Mouse (Mus musculus): ENCODE results near the gene Npcd. TPM values are rescaled to one million over a fixed set of nuclear protein-coding genes. Genes with fewer than 3 reads are reported as not detected.

Gene Npcd
- polyA plus RNA-seq, 1 experiment, result 0.50 TPM

GRCm38 (mm10) chr15:79833251-79834050, 586 bp downstream of the Npcd start:
- Histone ChIP-seq H3K4me1 (ENCODE audit: control insufficient read depth, insufficient read depth, low read length) (peaks cover 3% of the 10 kb centered on the region; the same call in 1 of the 2 replicates), H3K4me3 (replicated peaks; ENCODE audit: extremely low read depth, low read depth, low read length) (peak overlapping the region; percentile 93)
- DNase-seq, result peak; percentile 51
- WGBS, result 2% methylated on average over 40 of the region's 41 CpGs
- TF ChIP-seq CTCF (IDR thresholded peaks at IDR 0.05; ENCODE audit: insufficient read depth, low read length), result no peak
- TF ChIP-seq POLR2A (IDR thresholded peaks at IDR 0.05; ENCODE audit: borderline replicate concordance, extremely low read depth, low read depth, low read length), result no peak

DNA sequence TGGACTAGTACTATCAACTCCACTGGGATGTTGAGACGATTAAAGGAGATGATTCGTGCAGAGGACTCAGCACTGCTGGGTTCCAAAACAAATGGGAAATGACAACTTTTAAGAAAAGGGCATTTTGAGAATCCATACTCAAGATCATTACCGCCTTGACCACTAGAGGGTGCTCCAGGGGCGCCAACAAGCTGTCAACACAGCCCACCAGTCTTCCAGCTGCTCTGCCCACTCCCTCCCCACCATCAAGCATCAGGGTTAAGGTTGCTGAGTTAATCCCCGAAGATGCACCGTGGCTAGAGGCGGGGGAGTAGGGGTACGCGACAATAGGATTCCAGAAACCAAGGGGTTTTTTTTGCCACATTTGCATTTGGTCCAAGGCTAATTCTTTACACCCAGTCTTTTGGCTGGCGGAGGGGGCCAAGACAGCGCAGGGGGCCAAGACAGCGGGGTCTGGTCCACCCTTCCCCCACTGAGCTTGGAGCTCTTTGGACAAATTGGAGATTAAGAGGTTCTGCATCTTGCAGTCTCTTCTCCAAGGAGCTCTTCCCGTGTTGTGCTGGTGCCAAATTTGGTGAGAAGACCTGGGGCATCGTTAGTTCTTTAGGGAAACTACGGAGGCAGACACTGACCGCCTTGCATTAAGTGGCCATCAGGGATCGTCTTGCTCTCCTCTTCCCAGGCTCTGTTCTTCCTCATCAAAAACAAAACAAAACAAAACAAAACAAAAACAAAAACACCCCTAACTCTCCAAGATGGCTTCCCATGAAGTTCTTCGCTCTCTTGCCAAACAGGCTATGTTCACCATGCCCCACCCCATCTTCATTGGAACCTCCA, 1.8 kb downstream of the Npcd start:
- TF ChIP-seq POLR2A (IDR thresholded peaks at IDR 0.05; ENCODE audit: borderline replicate concordance, extremely low read depth, low read depth, low read length), result no peak
- TF ChIP-seq CTCF (IDR thresholded peaks at IDR 0.05; ENCODE audit: insufficient read depth, low read length), result peak; percentile 92
- peaks cover 3% of the 10 kb centered on the region; the same call in 1 of the 2 replicates for H3K4me1 ChIP-seq (ENCODE audit: control insufficient read depth, insufficient read depth, low read length)
- no peak overlapping the region for H3K4me3 ChIP-seq (replicated peaks; ENCODE audit: extremely low read depth, low read depth, low read length)
- peak; percentile 72 for DNase-seq
- WGBS, result 41% methylated on average over 18 of the region's 18 CpGs

DNA sequence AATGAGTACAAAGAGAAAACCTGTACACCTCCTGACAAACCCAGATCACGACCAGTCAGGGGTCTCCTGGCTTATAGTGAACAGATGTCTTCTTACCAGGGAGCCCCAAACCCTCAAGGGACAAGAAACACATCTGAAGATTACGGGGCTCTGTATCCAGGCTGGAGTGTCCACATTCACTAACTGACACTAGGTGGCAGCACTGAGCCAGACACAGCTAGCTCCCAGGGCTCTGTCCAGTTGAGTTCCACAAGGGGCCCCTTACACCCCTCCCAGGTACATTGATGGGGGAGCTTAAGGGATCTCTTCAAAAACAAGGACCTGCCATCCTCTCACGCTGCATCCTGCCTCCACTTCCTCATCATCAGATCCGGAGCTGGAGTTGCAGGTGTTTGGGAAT, 3.6 kb downstream of the Npcd start:
- peak; percentile 68 for DNase-seq
- Histone ChIP-seq H3K4me1 (ENCODE audit: control insufficient read depth, insufficient read depth, low read length) (peaks cover 3% of the 10 kb centered on the region; the same call in 1 of the 2 replicates), H3K4me3 (replicated peaks; ENCODE audit: extremely low read depth, low read depth, low read length) (no peak overlapping the region)
- 12% methylated on average over 4 of the region's 4 CpGs for WGBS
- TF ChIP-seq CTCF (IDR thresholded peaks at IDR 0.05; ENCODE audit: insufficient read depth, low read length), result peak; percentile 92
- TF ChIP-seq POLR2A (IDR thresholded peaks at IDR 0.05; ENCODE audit: borderline replicate concordance, extremely low read depth, low read depth, low read length), result no peak

DNA sequence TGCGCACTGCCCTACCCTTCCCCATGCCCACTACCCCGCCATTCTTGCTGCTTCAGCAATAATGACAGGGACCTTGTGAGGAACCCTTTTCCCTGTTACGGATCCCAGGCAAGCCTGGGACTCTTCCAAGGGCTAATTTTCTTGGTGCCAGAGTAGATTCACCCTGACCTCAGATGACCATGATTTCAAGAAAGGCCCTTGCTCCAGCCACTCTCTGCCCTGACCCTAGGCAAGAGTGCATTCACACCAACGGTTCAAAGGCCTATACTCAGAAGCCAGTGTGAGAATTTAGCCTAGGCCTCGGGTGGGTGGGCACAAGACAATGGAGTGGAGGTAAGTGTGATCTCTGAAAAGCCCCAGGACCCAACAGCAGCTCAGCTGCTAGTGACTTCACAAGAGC, 4.6 kb downstream of the Npcd start:
- no peak for TF ChIP-seq CTCF (IDR thresholded peaks at IDR 0.05; ENCODE audit: insufficient read depth, low read length)
- TF ChIP-seq POLR2A (IDR thresholded peaks at IDR 0.05; ENCODE audit: borderline replicate concordance, extremely low read depth, low read depth, low read length), result no peak
- 88% methylated on average over 5 of the region's 5 CpGs for WGBS
- DNase-seq, result no peak
- Histone ChIP-seq H3K4me3 (replicated peaks; ENCODE audit: extremely low read depth, low read depth, low read length) (no peak overlapping the region), H3K4me1 (ENCODE audit: control insufficient read depth, insufficient read depth, low read length) (peaks cover 2% of the 10 kb centered on the region; the same call in 1 of the 2 replicates)

DNA sequence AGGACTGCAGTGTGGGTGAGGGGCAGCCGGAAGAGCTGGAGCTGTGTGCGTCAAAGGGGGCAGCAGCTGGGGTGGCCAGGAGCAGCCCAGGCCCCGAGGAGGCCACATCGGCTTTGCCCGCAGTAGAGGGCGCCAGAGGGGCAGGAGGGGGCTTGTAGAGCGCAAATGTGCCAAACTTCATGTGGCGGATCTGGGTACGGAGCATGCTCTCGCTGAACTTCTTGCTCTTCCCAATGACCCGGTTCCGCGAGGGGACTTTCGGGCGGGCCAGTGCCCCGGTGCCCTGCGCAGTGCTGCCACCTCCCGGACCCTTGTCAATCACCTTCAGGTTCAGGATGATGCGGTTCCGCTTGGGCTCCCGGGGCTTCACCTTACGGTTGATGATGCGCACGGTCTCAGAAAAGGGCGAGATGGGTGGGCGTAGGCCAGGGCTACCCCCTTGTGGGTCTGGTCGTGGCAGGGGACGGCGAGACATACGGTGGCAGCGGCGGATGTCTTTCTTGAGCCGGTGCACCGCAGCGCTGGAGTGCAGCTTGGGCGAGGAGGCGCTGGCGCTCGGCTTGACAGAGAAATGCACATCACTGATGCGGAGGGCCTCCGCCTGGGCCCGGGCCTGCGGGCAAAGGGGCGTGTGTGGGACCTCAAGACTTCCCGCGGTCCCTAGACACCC, 5.5 kb downstream of the Npcd start:
- no peaks in the 10 kb centered on the region for H3K4me1 ChIP-seq (ENCODE audit: control insufficient read depth, insufficient read depth, low read length)
- 73% methylated on average over 46 of the region's 46 CpGs for WGBS
- TF ChIP-seq POLR2A (IDR thresholded peaks at IDR 0.05; ENCODE audit: borderline replicate concordance, extremely low read depth, low read depth, low read length) (no peak), CTCF (IDR thresholded peaks at IDR 0.05; ENCODE audit: insufficient read depth, low read length) (no peak)
- no peak overlapping the region for H3K4me3 ChIP-seq (replicated peaks; ENCODE audit: extremely low read depth, low read depth, low read length)
- DNase-seq, result peak; percentile 24

GRCm38 (mm10) chr15:79827778-79828210, 6.2 kb downstream of the Npcd start:
- 89% methylated on average over 11 of the region's 11 CpGs for WGBS
- Histone ChIP-seq H3K4me1 (ENCODE audit: control insufficient read depth, insufficient read depth, low read length) (no peaks in the 10 kb centered on the region), H3K4me3 (replicated peaks; ENCODE audit: extremely low read depth, low read depth, low read length) (no peak overlapping the region)
- TF ChIP-seq CTCF (IDR thresholded peaks at IDR 0.05; ENCODE audit: insufficient read depth, low read length) (no peak), POLR2A (IDR thresholded peaks at IDR 0.05; ENCODE audit: borderline replicate concordance, extremely low read depth, low read depth, low read length) (no peak)
- no peak for DNase-seq

GRCm38 (mm10) chr15:79827061-79827777, 6.8 kb downstream of the Npcd start:
- no peak for TF ChIP-seq POLR2A (IDR thresholded peaks at IDR 0.05; ENCODE audit: borderline replicate concordance, extremely low read depth, low read depth, low read length)
- TF ChIP-seq CTCF (IDR thresholded peaks at IDR 0.05; ENCODE audit: insufficient read depth, low read length), result no peak
- H3K4me3 ChIP-seq (replicated peaks; ENCODE audit: extremely low read depth, low read depth, low read length), result no peak overlapping the region
- 82% methylated on average over 14 of the region's 14 CpGs for WGBS
- no peak for DNase-seq
- H3K4me1 ChIP-seq (ENCODE audit: control insufficient read depth, insufficient read depth, low read length), result no peaks in the 10 kb centered on the region; the same call in 1 of the 2 replicates

- WGBS, result 77% methylated on average over 9 of the region's 9 CpGs
These were observed 7.7 kb downstream of the Npcd start for GRCm38 (mm10) chr15:79826221-79826935.

More at GRCm38 (mm10) chr15:79826221-79826935, 7.7 kb downstream of the Npcd start:
- TF ChIP-seq CTCF (IDR thresholded peaks at IDR 0.05; ENCODE audit: insufficient read depth, low read length) (no peak), POLR2A (IDR thresholded peaks at IDR 0.05; ENCODE audit: borderline replicate concordance, extremely low read depth, low read depth, low read length) (no peak)
- DNase-seq, result no peak
- H3K4me3 ChIP-seq (replicated peaks; ENCODE audit: extremely low read depth, low read depth, low read length), result no peak overlapping the region
- no peaks in the 10 kb centered on the region; the same call in 1 of the 2 replicates for H3K4me1 ChIP-seq (ENCODE audit: control insufficient read depth, insufficient read depth, low read length)

All from lung, adult 2 months (tissue).